Mouse (Mus musculus) gastrocnemius, postnatal 10 days (tissue): ENCODE measurements around the gene Corin. TPM values are rescaled to one million over a fixed set of nuclear protein-coding genes. Genes with fewer than 3 reads are reported as not detected.

ENCODE experiments used
- DNase-seq: peaks from one replicate; pipeline ENCODE4 v3.0.0; 2021; ENCODE audit warnings: mixed read lengths
- total RNA-seq, 2 experiments: library from RNA; stranded (reverse); gene quantifications; 2 replicates each; pipeline ENCODE4 v1.2.3; 2021

Corin gene
- total RNA-seq, 2 experiments from 2014 or later: 0.66 to 0.84 TPM

DNA sequence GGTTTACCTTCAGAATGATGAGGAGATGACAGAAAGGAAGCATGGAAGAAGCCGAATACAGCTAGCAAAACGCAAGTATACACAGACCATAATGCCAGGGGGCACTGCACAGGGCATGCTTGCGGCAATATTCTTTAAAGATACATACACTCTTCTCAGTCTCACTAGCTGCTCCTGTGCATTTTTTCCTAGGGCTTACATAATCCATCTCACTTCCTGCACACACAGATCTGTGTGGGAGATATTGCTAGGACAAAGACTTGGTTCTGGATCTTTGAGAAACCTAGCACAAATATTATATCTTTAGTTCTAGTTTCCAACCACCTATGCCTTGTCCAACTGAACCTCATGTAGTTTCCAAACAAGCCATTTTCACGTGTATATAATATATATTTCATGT, 189.0 kb downstream of the Corin start:
- DNase-seq: no peak

DNA sequence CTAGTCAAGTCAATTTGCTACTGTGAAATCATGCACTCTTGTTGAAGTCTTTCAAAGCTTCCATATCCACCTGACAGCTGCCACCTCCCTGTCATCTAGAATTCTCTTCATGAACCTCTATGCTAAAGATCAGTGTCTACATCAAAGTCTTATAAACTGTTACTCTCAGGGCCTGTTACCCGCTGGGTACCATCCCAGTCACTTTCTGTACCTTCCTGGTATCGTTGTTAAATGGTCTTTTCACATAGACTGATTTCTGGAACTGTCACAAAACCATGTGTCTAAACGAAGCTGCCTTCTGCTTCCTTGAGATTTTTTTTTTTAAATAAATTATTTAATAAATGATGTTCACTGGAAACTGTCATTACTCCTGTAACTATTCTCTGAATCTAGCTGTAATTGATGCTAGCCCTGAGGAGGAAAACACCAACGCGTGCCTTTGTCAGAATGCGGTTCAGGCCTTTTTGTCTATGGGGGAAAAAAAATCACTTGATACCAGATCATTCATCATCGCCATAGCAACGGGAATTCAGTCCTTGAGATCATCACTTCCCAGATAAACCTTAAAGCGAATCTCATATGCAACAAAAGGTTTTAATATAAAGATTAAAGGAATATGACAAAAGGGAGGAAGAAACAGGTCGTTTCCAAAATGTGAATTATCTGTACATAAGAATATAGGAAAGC, 205.7 kb downstream of the Corin start:
- DNase-seq: no peak

DNA sequence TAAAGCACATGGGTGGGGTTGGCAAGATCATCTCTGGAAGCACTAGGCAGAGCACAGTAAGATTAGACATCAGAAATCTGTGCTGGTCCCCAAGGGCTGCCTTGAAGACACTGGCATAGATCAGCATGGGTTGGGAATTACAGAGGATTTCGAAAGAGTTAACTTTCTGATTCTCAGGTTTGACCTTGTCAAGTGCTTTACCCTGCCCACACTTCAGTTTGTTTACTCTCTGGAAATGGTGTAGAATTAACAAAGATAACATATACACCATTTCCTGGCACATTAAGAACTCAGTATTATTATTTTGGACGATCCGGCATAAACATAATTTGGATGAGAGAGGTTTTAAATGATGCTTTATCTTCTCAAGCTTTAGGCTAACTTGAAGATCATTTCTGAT, 219.2 kb downstream of the Corin start:
- DNase-seq: no peak

DNA sequence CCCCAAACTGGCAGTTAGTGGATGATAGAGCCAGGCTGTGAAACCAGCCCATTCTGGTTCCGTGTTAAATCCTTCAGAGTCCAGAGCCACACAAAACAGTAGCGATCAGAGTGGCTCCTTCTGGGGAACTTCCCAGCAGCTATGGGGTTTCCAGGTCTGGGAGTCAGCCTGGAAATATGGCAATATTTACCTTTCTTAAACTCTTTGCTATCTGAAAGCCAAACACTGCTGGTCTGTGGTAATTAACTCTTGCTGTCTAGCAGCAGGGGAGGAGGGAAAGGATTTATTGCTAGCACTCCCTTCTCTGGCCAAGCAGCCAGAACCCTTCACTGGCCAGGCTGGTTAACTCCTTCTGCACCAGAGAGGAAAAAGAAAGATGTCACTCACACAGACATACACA, 221.4 kb downstream of the Corin start:
- DNase-seq: no peak

DNA sequence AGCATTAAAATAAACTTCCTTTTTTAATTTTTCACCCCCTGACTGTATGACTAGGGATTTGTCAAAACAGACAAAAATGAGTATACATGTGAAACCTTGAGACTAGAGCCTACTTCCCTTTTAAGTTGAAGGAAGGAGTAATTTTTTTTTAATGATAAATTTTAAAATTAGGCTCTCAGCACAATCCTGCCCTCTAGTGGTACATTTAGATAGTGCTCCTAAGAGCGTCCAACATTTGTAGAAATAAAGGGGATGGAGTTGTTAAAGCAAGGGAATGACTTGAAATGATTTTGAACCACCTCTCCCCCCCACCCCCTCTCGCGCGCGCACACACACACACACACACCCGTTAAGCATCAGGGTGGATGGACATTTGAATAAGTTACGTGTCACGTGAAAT, 234.6 kb downstream of the Corin start:
- no peak for DNase-seq

DNA sequence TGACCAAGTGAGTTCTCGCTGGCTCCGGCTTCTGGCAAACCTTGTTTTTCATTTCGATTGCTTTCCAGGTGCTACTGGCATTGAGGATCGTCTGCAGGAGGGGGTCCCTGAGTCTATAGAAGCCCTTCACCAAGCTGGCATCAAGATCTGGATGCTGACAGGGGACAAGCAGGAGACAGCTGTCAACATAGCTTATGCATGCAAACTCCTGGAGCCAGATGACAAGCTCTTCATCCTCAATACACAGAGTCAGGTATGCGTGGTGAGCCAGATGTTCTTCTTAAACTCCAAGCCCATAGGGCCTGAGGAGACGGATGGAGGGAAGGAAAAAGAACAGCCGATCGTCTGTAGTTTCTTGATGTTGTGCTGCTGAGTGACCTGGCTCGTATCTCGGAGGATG, 235.1 kb downstream of the Corin start:
- DNase-seq: no peak

DNA sequence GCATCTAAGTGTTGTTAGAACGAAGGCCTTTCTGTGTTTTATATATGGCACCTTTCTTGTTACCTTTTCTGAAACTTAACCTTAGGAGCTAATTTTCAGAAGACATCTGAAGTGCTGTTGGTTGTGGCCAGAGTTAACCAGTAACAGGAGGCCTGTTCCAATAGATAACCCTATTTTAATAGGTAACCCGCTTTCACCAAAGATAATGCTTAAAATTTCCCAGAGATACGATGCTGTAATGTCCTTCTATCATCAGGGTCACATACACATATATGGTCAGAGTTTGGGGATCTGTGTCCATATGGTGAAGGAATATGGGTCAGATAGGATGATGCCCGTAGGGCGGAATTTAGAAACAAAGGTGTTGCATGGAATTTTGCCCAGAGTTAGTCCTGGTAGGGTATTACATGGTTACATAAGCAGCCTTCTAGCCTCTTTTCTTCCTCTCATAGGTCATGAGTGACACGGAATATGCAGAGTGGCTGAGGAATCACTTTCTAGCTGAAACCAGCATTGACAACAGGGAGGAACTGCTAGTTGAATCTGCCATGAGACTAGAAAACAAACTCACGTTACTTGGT, 237.2 kb downstream of the Corin start:
- no peak for DNase-seq

DNA sequence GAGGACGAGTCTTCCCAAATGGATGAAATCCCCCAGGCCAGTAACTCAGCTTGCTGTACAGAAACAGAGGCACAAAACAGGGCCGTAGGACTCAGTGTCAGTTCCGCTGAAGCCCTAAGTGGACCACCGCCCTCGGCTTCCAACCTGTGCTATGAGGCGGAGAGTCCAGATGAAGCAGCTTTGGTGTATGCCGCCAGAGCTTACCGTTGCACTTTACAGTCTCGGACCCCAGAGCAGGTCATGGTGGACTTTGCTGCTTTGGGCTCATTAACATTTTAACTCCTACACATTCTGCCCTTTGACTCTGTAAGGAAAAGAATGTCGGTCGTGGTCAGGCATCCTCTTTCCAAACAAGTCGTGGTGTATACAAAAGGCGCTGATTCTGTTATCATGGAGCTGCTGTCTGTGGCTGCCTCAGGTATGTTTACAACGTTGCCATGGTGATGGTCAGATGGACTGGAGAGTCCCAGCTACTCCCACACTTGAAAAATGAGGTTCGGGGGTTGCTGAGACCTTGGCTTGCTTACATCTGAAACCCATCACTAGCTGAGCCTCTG, 240.0 kb downstream of the Corin start:
- DNase-seq: no peak

DNA sequence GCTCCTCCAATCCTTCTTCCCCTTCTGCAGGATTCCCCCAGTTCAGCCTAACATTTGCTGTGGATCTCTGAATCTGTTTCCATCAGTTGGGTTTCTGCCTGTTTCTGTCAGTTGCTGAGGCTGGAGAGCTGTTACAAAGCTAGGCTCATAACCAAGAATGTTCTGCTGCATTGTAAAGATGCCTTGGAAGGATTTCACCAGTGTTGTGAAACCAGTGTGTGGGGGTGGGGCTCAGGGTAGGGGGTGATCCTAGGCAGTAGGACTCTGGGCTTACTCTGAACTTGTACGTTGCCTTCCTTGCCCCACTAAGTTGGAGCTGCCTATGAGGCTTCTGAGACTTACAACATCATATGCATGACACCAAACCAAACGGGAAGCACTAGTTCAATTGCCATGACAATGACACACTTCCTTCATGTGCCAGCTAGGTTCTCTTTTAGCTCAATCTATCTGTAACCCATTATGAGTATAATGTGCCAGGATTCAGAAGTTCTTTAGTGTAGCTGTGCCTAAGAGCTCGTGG, 242.4 kb downstream of the Corin start:
- DNase-seq: no peak

DNA sequence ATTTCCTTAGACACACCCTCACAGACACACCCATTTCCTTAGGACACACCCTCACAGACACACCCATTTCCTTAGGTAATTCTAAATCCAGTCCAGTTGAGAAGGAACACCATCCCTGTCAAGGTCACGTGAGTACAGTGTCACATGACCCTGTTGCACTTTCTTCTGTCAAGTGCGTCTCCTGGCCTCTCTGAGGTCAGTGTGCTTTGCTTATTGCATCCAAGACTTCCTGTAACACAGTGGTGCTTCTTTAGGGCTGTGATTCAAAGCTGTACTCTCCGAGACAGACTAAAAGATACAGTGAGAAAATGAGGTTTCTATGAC, 245.0 kb downstream of the Corin start:
- no peak for DNase-seq

DNA sequence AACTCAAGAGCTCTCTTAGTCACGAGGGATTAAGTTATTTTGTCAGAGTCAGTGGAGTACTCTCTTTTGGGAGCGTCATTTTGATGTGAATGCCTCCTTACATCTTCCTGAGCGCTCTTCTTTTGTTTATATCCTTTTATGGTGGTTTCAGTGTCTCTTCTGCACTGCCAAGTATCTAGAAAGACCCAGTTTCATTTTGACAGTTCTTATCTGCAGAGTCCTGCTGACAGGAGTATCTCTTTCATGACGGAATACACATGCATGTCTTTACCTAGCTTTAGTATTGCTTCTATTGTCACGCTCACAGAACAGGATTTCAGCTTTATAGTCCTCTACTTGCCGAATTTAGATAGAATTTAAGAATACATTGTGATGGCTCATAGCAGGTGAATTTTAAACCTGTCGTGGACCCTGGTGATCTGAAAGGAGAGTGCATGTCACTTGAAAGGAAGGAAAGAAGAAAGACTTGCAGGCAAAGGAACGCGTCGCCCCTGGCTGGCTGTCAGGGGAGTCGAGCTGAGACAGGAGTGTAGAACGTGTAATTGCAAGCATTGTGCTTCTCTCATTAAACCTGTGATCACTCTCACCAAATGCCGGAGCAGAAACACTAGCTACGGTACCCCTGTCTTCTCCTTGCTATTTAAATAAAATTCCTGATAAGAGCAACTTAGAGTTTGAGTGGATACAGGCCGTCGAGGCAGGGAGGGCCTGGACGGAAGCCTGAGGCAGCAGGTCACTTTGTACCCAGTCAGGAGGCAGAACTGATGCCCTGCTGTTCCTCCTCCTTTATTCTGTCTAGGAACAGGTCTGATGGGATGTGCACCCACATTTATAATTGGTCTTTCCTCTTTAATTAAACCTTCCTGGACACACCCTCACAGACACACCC, 245.6 kb downstream of the Corin start:
- no peak for DNase-seq

DNA sequence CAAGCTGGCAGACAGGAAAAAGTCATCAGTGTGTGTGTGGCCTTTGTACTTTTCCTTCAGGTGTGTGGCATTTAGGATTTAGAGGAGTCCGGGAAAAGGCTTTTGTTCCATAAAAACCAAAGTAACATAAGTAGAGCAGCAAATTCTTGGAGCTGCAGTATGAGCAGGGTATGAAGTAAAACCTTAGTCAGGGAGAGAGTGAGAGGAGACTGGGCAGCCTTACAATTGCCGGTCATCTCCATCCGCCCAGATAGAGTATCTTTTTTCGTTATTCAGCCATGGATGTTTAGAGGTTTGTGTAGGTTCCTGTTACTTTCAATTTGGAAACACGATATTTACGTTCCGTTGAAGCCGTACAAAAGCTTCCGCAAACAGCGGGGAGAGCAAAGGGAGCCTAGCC, 247.2 kb downstream of the Corin start:
- no peak for DNase-seq

DNA sequence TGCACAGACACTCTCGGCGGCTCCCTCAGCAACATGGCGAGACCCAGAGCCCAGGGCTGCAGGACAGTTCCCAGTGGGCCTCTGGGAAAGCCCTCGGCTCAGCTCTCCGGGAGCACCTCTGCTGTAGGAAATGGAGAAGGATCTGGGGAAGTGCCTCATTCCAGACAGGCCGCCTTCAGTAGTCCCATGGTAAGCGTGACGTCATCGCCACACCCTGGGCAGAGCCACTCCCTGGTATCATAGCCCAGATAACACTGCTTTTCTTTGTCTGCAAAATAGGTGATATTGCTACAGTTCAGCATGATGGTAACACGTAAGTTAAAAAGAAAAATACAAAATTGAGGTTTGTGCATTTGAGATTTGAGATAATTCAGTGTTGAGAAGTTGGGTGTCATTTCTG, 249.3 kb downstream of the Corin start:
- DNase-seq: no peak

DNA sequence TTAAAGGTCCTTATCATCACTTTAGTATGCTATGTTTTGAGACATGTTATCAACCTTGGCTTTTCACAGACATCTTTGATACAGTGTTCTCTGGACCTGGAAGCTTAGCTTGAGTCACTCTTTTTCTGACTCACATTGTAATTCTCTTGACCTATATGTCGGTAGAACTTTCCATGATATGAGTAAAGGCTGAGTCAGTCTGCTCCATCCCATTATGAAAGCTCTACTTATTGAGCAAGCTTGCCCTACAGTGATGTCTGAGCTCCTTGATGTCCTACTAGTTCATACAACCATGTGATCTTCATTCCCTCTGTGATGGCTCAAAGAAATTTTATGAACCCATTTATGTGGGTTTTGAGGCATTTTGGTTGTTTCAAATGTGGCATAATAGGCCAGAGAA, 254.1 kb downstream of the Corin start:
- DNase-seq: no peak

Other genes starting within 250 kb of the Corin start
- 1 to 10 TPM; 5.6 to 9.6 TPM for gene Nfxl1, start 55.2 kb upstream of the Corin start, total RNA-seq
- gene Zar1, start 76.8 kb upstream of the Corin start, total RNA-seq: not detected
- gene Gm5868, start 83.1 kb upstream of the Corin start, total RNA-seq: not detected
- not detected for gene Cnga1, start 139.8 kb upstream of the Corin start, total RNA-seq
- under 1 TPM; 0.26 to 0.41 TPM for gene Nipal1, start 143.3 kb upstream of the Corin start, total RNA-seq
- gene Txk, start 248.3 kb upstream of the Corin start, total RNA-seq: not detected